Mouse (Mus musculus) heart, adult 2 months (tissue): ENCODE measurements at regions not wholly inside any gene's neighbourhood (a gene's known extent, or its start where the extent isn't known, plus 50 kb on each side); places are given as distances from the start of the nearest gene placed in this dataset.

Experiments used
- DNase-seq, 2 experiments: peaks; one replicate each; pipeline ENCODE4 v3.0.0; 2021
- H3K27ac ChIP-seq: fragments of 200-600 bp; 2 replicates; pipeline ENCODE4 v1.8.1; 2022
- H3K27me3 ChIP-seq: fragments of 200-500 bp; 2 replicates; pipeline ENCODE4 v1.6.1; 2012; ENCODE audit warnings: mild to moderate bottlenecking, low read length, inconsistent platforms, mixed read lengths; ENCODE audit not compliant: control insufficient read depth, insufficient read depth
- H3K36me3 ChIP-seq: fragments of 200-500 bp; 2 replicates; pipeline ENCODE4 v1.6.1; 2012; ENCODE audit warnings: low read length, inconsistent platforms; ENCODE audit not compliant: control insufficient read depth, insufficient read depth
- H3K4me1 ChIP-seq: fragments of 200-500 bp; 2 replicates; pipeline ENCODE4 v1.6.1; 2011; ENCODE audit warnings: low read length; ENCODE audit not compliant: control insufficient read depth, insufficient read depth
- H3K4me3 ChIP-seq: fragments of 200-600 bp; 2 replicates; pipeline ENCODE4 v1.8.1; 2022
- H3K79me2 ChIP-seq: fragments of 200-500 bp; replicated peaks from 2 replicates; pipeline ENCODE4 v1.6.1; 2012; ENCODE audit warnings: mild to moderate bottlenecking, inconsistent platforms, low read length, moderate library complexity, mixed read lengths; ENCODE audit not compliant: control insufficient read depth, insufficient read depth
- H3K9ac ChIP-seq: fragments of 200-500 bp; 2 replicates; pipeline ENCODE4 v1.6.1; 2012; ENCODE audit warnings: low read depth, mild to moderate bottlenecking, control low read depth, inconsistent platforms, low read length, mixed read lengths
- CTCF ChIP-seq: fragments of 200-600 bp; IDR thresholded peaks from 2 replicates; pipeline ENCODE4 v1.8.1; 2022; ENCODE audit warnings: antibody characterized with exemption, mild to moderate bottlenecking, moderate library complexity
- EP300 ChIP-seq: fragments of 200-500 bp; IDR thresholded peaks from 2 replicates; pipeline ENCODE4 v1.6.1; 2011; ENCODE audit warnings: low read depth, low read length, control low read depth; ENCODE audit not compliant: insufficient read depth
- POLR2A ChIP-seq: fragments of 200-500 bp; IDR thresholded peaks from 2 replicates; pipeline ENCODE4 v1.6.1; 2011; ENCODE audit warnings: mild to moderate bottlenecking, low read depth, low read length, control low read depth; ENCODE audit not compliant: insufficient read depth
- WGBS: fragments of 180-500 bp; shearing (Covaris S2); methylation state at CpG from one replicate; pipeline ENCODE4 v1.1.7; 2018; 5-methylcytosine and 5-hydroxymethylcytosine counted together
- intact Hi-C: fragments of 180-260 bp; cut with DNase I; formaldehyde crosslinking; loops from one replicate; pipeline ENCODE4 v1.15.1; 2025

DNA sequence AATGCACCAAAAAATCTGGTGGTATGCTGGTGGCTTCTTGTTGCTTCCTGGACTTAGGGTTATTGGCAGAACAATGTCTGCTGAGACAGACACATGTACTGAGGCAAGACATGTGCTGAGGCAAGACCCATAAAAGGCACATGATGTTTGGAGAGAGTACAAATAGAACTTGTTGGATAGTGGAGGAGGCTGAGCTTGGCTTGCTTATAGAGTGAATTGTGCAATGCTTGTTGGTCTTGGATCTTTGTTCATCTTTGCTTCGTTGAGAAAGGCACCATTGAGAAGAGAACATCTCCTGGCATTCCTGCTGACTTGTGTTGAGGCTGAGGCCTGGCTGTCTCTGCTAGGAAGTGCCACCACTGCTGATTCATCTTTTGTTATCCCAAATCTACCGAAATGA lies 117.8 kb upstream of the Tbc1d2b start:
- Histone ChIP-seq H3K9ac (no peak overlapping the region), H3K79me2 (no peaks in the 10 kb centered on the region), H3K27ac (no peak overlapping the region), H3K4me3 (no peak overlapping the region), H3K27me3 (no peaks in the 10 kb centered on the region), H3K4me1 (no peaks in the 10 kb centered on the region), H3K36me3 (no peaks in the 10 kb centered on the region)
- DNase-seq: no peak
- intact Hi-C loops: no loop called here
- TF ChIP-seq CTCF (no peak), EP300 (no peak), POLR2A (no peak)
- 59% methylated on average over 2 of the region's 2 CpGs for WGBS

DNA sequence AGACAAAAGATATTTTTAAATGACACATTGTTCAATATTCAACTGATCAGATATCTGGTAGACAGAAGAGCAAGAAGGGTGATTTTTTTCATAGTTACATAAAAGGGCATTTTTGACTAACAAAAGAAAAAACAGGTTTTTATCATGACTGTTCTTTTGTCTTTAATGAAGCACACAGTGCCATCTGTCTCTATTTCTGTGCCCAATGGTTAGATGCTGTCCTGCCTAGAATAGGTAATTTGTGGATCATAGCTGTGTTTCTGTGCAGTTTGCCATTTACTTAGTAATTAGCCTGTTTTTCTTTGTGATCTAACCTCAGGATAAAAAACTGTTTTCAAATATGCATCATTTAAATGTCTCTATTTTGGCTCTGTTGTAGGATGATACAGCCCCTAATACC lies 114.4 kb upstream of the Tbc1d2b start:
- no peak overlapping the region for H3K4me3 ChIP-seq
- intact Hi-C loops: no loop called here
- no peaks in the 10 kb centered on the region for H3K27me3 ChIP-seq
- no peaks in the 10 kb centered on the region for H3K4me1 ChIP-seq
- no peak overlapping the region for H3K9ac ChIP-seq
- no peak for TF ChIP-seq POLR2A
- TF ChIP-seq EP300: no peak
- no peak overlapping the region for H3K27ac ChIP-seq
- no peaks in the 10 kb centered on the region for H3K36me3 ChIP-seq
- no peak for DNase-seq
- H3K79me2 ChIP-seq: no peaks in the 10 kb centered on the region

DNA sequence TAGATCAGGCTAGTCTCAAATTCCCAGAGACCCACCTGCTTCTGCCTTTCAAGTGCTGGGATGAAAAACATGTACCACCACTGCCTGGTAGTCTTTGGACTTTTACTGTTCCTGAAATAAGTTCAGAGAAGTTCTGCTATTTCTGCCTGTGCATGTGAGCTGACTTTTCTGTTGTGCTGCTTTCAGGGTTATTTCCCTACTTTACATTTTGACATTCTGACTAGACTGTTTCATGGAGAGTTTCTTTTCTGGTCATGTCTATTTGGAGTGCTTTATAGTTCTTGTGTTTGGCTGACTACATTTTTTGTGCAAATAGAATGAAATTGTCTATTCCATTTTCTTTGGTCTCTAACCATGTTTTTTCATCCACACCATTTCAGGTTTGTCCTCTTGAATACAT lies 109.5 kb upstream of the Tbc1d2b start:
- Histone ChIP-seq H3K27me3 (no peaks in the 10 kb centered on the region), H3K9ac (no peak overlapping the region), H3K4me3 (no peak overlapping the region), H3K36me3 (no peaks in the 10 kb centered on the region), H3K4me1 (no peaks in the 10 kb centered on the region), H3K79me2 (no peaks in the 10 kb centered on the region), H3K27ac (no peak overlapping the region)
- DNase-seq: no peak
- intact Hi-C loops: no loop called here
- TF ChIP-seq POLR2A (no peak), CTCF (no peak), EP300 (no peak)

DNA sequence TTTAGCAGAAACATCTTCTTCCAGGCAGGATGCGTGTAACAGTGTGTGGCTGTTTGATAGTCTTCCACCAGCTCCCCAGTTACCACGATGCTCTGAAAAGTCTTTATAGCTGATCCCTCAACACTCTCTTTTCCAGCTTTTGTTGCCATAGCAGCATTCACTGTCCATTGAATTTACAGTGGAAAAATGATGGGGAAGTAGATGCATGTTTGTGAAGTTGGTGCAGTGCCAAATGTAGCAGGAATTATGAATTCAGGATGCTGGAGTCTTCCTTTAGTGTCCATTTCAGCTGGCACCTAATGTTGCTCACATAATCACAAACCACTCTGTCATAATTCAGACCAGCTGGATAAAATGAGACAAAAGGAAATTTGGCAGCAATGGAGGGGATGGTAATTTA lies 99.0 kb upstream of the Tbc1d2b start:
- 59% methylated on average over 2 of the region's 2 CpGs for WGBS
- no peak overlapping the region for H3K9ac ChIP-seq
- intact Hi-C loops: no loop called here
- no peaks in the 10 kb centered on the region for H3K4me1 ChIP-seq
- no peaks in the 10 kb centered on the region for H3K36me3 ChIP-seq
- no peak for TF ChIP-seq POLR2A
- TF ChIP-seq EP300: no peak
- H3K27me3 ChIP-seq: no peaks in the 10 kb centered on the region
- no peak overlapping the region for H3K27ac ChIP-seq
- H3K79me2 ChIP-seq: no peaks in the 10 kb centered on the region
- no peak for DNase-seq
- H3K4me3 ChIP-seq: no peak overlapping the region

DNA sequence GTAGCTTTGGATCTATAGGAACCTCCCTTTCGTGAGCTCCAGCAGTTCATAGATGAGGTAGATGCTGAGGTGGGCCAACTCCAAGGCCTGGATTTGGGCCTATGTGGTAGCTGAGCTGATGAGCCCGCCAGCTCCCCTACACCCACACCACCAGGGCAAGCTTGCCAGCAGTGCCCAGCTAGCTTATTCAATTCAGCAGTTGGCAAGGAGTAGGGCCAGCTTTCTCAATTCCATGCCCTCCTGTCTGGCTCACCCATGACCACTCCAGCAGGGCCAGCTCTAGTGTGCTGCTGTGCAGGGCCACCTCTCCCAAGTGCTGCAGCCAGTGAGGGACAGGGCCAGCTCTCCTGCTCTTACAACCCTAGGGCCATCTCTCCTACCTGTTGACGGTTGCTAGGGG lies 97.1 kb upstream of the Tbc1d2b start:
- H3K79me2 ChIP-seq: no peaks in the 10 kb centered on the region
- WGBS: 81% methylated on average over 3 of the region's 3 CpGs
- intact Hi-C loops: no loop called here
- no peak overlapping the region for H3K4me3 ChIP-seq
- TF ChIP-seq POLR2A (no peak), EP300 (no peak), CTCF (no peak)
- no peak overlapping the region for H3K9ac ChIP-seq
- no peak for DNase-seq
- no peak overlapping the region for H3K27ac ChIP-seq
- H3K27me3 ChIP-seq: no peaks in the 10 kb centered on the region
- no peaks in the 10 kb centered on the region for H3K4me1 ChIP-seq
- H3K36me3 ChIP-seq: no peaks in the 10 kb centered on the region

DNA sequence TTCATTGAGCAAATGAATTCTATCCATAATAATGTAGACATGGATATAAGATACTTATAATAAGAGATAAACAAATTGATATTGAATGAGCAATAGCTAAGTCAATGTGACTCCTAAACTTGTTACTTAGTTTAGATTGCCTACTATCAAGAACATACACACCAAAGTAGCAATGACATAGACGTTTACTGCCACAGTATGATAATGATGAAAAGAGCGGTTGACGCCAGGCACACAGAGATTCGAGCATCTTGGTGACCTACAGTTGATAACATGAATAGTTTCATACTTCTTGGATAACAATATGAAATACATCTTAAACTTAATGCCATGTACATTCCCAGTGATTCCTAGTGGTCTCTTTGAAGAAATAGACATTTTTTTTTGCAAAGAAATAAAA lies 55.9 kb upstream of the Tbc1d2b start:
- WGBS: 73% methylated on average over 4 of the region's 4 CpGs
- H3K27ac ChIP-seq: no peak overlapping the region
- TF ChIP-seq EP300 (no peak), CTCF (no peak), POLR2A (no peak)

More for the DNA sequence above, 55.9 kb upstream of the Tbc1d2b start:
- Histone ChIP-seq H3K36me3 (no peaks in the 10 kb centered on the region), H3K79me2 (no peaks in the 10 kb centered on the region), H3K4me1 (no peaks in the 10 kb centered on the region), H3K9ac (no peak overlapping the region), H3K27me3 (no peaks in the 10 kb centered on the region), H3K4me3 (no peak overlapping the region)
- intact Hi-C loops: no loop called here
- no peak for DNase-seq
